Mouse (Mus musculus): ENCODE measurements around the gene Timm17b. TPM values are rescaled to one million over a fixed set of nuclear protein-coding genes. Genes with fewer than 3 reads are reported as not detected.
A peak's percentile ranks its signal among the peaks of the same experiment; 100 is the strongest.

Timm17b gene
- polyA plus RNA-seq (2014; fragmentation: Nextera tagmentation; extraction: Ambion mirVana) = 171 and 214 TPM in 2 replicates

GRCm38 (mm10) chrX:7898880-7899874 is at the start of gene Timm17b, which contains the start of gene Pqbp1:
Gene Timm17b (plus strand): TSS chrX:7899357.
Gene Pqbp1 (minus strand): TSS chrX:7899269.
- H3K4me3 ChIP-seq (replicated peaks; ENCODE audit: low read depth, low read length) = peak within 1 kb of the TSS; percentile 53
- DNase-seq (peak; percentile 93), ATAC-seq (ENCODE audit: low FRiP score, low TSS enrichment) (peak; percentile 98)
- WGBS = 18% methylated on average over 62 of the region's 62 CpGs
- H3K36me3 ChIP-seq (ENCODE audit: control insufficient read depth, insufficient read depth, low read length) = peaks cover 25% of the 10 kb centered on the region
- H3K9ac ChIP-seq (replicated peaks; ENCODE audit: low read length) = peak within 1 kb of the TSS; percentile 60
- H3K27ac ChIP-seq (replicated peaks; ENCODE audit: low read depth, low read length) = peak within 1 kb of the TSS; percentile 88
- H3K4me1 ChIP-seq (ENCODE audit: control insufficient read depth, insufficient read depth, low read length) = 0 out of 2 replicates have a peak, but pooled peaks cover 4% of the 10 kb centered on the region
- H3K9me3 ChIP-seq (ENCODE audit: control insufficient read depth, low read length) = no peaks in the 10 kb centered on the region
- H3K4me2 ChIP-seq (ENCODE audit: low read length) = peak within 1 kb of the TSS; percentile 54
- H3K27me3 ChIP-seq (ENCODE audit: control insufficient read depth, insufficient read depth, low read length) = no peaks in the 10 kb centered on the region

GRCm38 (mm10) chrX:7854578-7854977 is 44.6 kb upstream of the Timm17b start:
- Histone ChIP-seq H3K36me3 (ENCODE audit: control insufficient read depth, insufficient read depth, low read length) (0 out of 2 replicates have a peak, but pooled peaks cover 10% of the 10 kb centered on the region), H3K4me1 (ENCODE audit: control insufficient read depth, insufficient read depth, low read length) (no peaks in the 10 kb centered on the region), H3K27me3 (ENCODE audit: control insufficient read depth, insufficient read depth, low read length) (no peaks in the 10 kb centered on the region), H3K4me2 (ENCODE audit: low read length) (no peak overlapping the region), H3K9me3 (ENCODE audit: control insufficient read depth, low read length) (no peaks in the 10 kb centered on the region), H3K4me3 (replicated peaks; ENCODE audit: low read depth, low read length) (no peak overlapping the region), H3K9ac (replicated peaks; ENCODE audit: low read length) (no peak overlapping the region), H3K27ac (replicated peaks; ENCODE audit: low read depth, low read length) (no peak overlapping the region)
- DNase-seq (peak; percentile 57), ATAC-seq (ENCODE audit: low FRiP score, low TSS enrichment) (no peak)
- 46% methylated on average over 2 of the region's 2 CpGs for WGBS

GRCm38 (mm10) chrX:7859191-7859753 is 39.9 kb upstream of the Timm17b start:
- no peak overlapping the region for H3K27ac ChIP-seq (replicated peaks; ENCODE audit: low read depth, low read length)
- no peak for DNase-seq
- WGBS = 78% methylated on average over 3 of the region's 3 CpGs
- no peak for ATAC-seq (ENCODE audit: low FRiP score, low TSS enrichment)
- H3K27me3 ChIP-seq (ENCODE audit: control insufficient read depth, insufficient read depth, low read length) = no peaks in the 10 kb centered on the region
- no peak overlapping the region for H3K4me2 ChIP-seq (ENCODE audit: low read length)
- H3K36me3 ChIP-seq (ENCODE audit: control insufficient read depth, insufficient read depth, low read length) = 0 out of 2 replicates have a peak, but pooled peaks cover 2% of the 10 kb centered on the region
- no peaks in the 10 kb centered on the region for H3K9me3 ChIP-seq (ENCODE audit: control insufficient read depth, low read length)
- no peak overlapping the region for H3K9ac ChIP-seq (replicated peaks; ENCODE audit: low read length)
- H3K4me1 ChIP-seq (ENCODE audit: control insufficient read depth, insufficient read depth, low read length) = no peaks in the 10 kb centered on the region
- no peak overlapping the region for H3K4me3 ChIP-seq (replicated peaks; ENCODE audit: low read depth, low read length)

GRCm38 (mm10) chrX:7863181-7863580 is 36.0 kb upstream of the Timm17b start:
- no peak overlapping the region for H3K4me2 ChIP-seq (ENCODE audit: low read length)
- no peak for DNase-seq
- no peaks in the 10 kb centered on the region for H3K9me3 ChIP-seq (ENCODE audit: control insufficient read depth, low read length)
- H3K27me3 ChIP-seq (ENCODE audit: control insufficient read depth, insufficient read depth, low read length) = no peaks in the 10 kb centered on the region
- H3K27ac ChIP-seq (replicated peaks; ENCODE audit: low read depth, low read length) = no peak overlapping the region
- no peak for ATAC-seq (ENCODE audit: low FRiP score, low TSS enrichment)
- 90% methylated on average over 1 of the region's 1 CpGs for WGBS
- H3K9ac ChIP-seq (replicated peaks; ENCODE audit: low read length) = no peak overlapping the region
- peaks cover 8% of the 10 kb centered on the region; the same call in 1 of the 2 replicates for H3K36me3 ChIP-seq (ENCODE audit: control insufficient read depth, insufficient read depth, low read length)
- H3K4me1 ChIP-seq (ENCODE audit: control insufficient read depth, insufficient read depth, low read length) = no peaks in the 10 kb centered on the region
- no peak overlapping the region for H3K4me3 ChIP-seq (replicated peaks; ENCODE audit: low read depth, low read length)

GRCm38 (mm10) chrX:7864551-7864950 is 34.6 kb upstream of the Timm17b start:
- Histone ChIP-seq H3K27ac (replicated peaks; ENCODE audit: low read depth, low read length) (no peak overlapping the region), H3K9ac (replicated peaks; ENCODE audit: low read length) (no peak overlapping the region), H3K36me3 (ENCODE audit: control insufficient read depth, insufficient read depth, low read length) (peaks cover 9% of the 10 kb centered on the region; the same call in 1 of the 2 replicates), H3K9me3 (ENCODE audit: control insufficient read depth, low read length) (no peaks in the 10 kb centered on the region), H3K27me3 (ENCODE audit: control insufficient read depth, insufficient read depth, low read length) (no peaks in the 10 kb centered on the region), H3K4me1 (ENCODE audit: control insufficient read depth, insufficient read depth, low read length) (no peaks in the 10 kb centered on the region), H3K4me3 (replicated peaks; ENCODE audit: low read depth, low read length) (no peak overlapping the region), H3K4me2 (ENCODE audit: low read length) (no peak overlapping the region)
- DNase-seq = no peak
- no peak for ATAC-seq (ENCODE audit: low FRiP score, low TSS enrichment)
- WGBS = 87% methylated on average over 3 of the region's 3 CpGs

GRCm38 (mm10) chrX:7865343-7865742 is 33.8 kb upstream of the Timm17b start:
- H3K27ac ChIP-seq (replicated peaks; ENCODE audit: low read depth, low read length) = no peak overlapping the region
- no peaks in the 10 kb centered on the region for H3K9me3 ChIP-seq (ENCODE audit: control insufficient read depth, low read length)
- H3K36me3 ChIP-seq (ENCODE audit: control insufficient read depth, insufficient read depth, low read length) = peaks cover 9% of the 10 kb centered on the region; the same call in 1 of the 2 replicates
- H3K4me1 ChIP-seq (ENCODE audit: control insufficient read depth, insufficient read depth, low read length) = no peaks in the 10 kb centered on the region
- DNase-seq = no peak
- no peak for ATAC-seq (ENCODE audit: low FRiP score, low TSS enrichment)
- no peak overlapping the region for H3K4me3 ChIP-seq (replicated peaks; ENCODE audit: low read depth, low read length)
- H3K4me2 ChIP-seq (ENCODE audit: low read length) = no peak overlapping the region
- 76% methylated on average over 2 of the region's 2 CpGs for WGBS
- H3K9ac ChIP-seq (replicated peaks; ENCODE audit: low read length) = no peak overlapping the region
- H3K27me3 ChIP-seq (ENCODE audit: control insufficient read depth, insufficient read depth, low read length) = no peaks in the 10 kb centered on the region

GRCm38 (mm10) chrX:7865786-7866185 is 33.4 kb upstream of the Timm17b start:
- H3K36me3 ChIP-seq (ENCODE audit: control insufficient read depth, insufficient read depth, low read length) = peaks cover 9% of the 10 kb centered on the region; the same call in 1 of the 2 replicates
- no peaks in the 10 kb centered on the region for H3K4me1 ChIP-seq (ENCODE audit: control insufficient read depth, insufficient read depth, low read length)
- WGBS = 67% methylated on average over 2 of the region's 2 CpGs
- H3K9ac ChIP-seq (replicated peaks; ENCODE audit: low read length) = no peak overlapping the region
- no peak overlapping the region for H3K4me2 ChIP-seq (ENCODE audit: low read length)
- H3K27me3 ChIP-seq (ENCODE audit: control insufficient read depth, insufficient read depth, low read length) = no peaks in the 10 kb centered on the region
- no peak overlapping the region for H3K27ac ChIP-seq (replicated peaks; ENCODE audit: low read depth, low read length)
- DNase-seq (no peak), ATAC-seq (ENCODE audit: low FRiP score, low TSS enrichment) (no peak)
- H3K4me3 ChIP-seq (replicated peaks; ENCODE audit: low read depth, low read length) = no peak overlapping the region
- H3K9me3 ChIP-seq (ENCODE audit: control insufficient read depth, low read length) = no peaks in the 10 kb centered on the region

GRCm38 (mm10) chrX:7867141-7867540 is 32.0 kb upstream of the Timm17b start:
- no peaks in the 10 kb centered on the region for H3K27me3 ChIP-seq (ENCODE audit: control insufficient read depth, insufficient read depth, low read length)
- no peak for ATAC-seq (ENCODE audit: low FRiP score, low TSS enrichment)
- H3K9me3 ChIP-seq (ENCODE audit: control insufficient read depth, low read length) = no peaks in the 10 kb centered on the region

More at GRCm38 (mm10) chrX:7867141-7867540, 32.0 kb upstream of the Timm17b start:
- no peak for DNase-seq
- peaks cover 12% of the 10 kb centered on the region; the same call in 1 of the 2 replicates for H3K36me3 ChIP-seq (ENCODE audit: control insufficient read depth, insufficient read depth, low read length)
- no peak overlapping the region for H3K4me2 ChIP-seq (ENCODE audit: low read length)
- H3K4me1 ChIP-seq (ENCODE audit: control insufficient read depth, insufficient read depth, low read length) = no peaks in the 10 kb centered on the region
- no peak overlapping the region for H3K27ac ChIP-seq (replicated peaks; ENCODE audit: low read depth, low read length)
- 100% methylated on average over 1 of the region's 1 CpGs for WGBS
- H3K9ac ChIP-seq (replicated peaks; ENCODE audit: low read length) = no peak overlapping the region
- H3K4me3 ChIP-seq (replicated peaks; ENCODE audit: low read depth, low read length) = no peak overlapping the region

All from midbrain, embryonic 14.5 days (tissue).